Mouse (Mus musculus) left cerebral cortex, postnatal 25 days (tissue): ENCODE measurements at regions not wholly inside any gene's neighbourhood (a gene's known extent, or its start where the extent isn't known, plus 50 kb on each side); places are given as distances from the start of the nearest gene placed in this dataset.
A peak's percentile ranks its signal among the peaks of the same experiment; 100 is the strongest.

Experiments
- DNase-seq, 2 experiments: peaks; one replicate each; pipeline ENCODE4 v3.0.0; 2022; ENCODE audit warnings: low spot score in 2 of 2, mixed read lengths in 1 of 2
- intact Hi-C: fragments of 180-260 bp; cut with DNase I; formaldehyde crosslinking; loops from one replicate; pipeline ENCODE4 v1.15.1; 2025

GRCm38 (mm10) chr4:69761841-69762240 is 648.4 kb downstream of the Cdk5rap2 start:
- intact Hi-C loops: loop anchor here (1.0 to 10.0 kb wide), 9 partner anchors 130 to 810 kb away; partner anchors contain the start of gene Brinp1
- peak; percentile 24 to 85 for DNase-seq

GRCm38 (mm10) chr4:69759596-69759995 is 650.6 kb downstream of the Cdk5rap2 start:
- intact Hi-C loops: loop anchor here (5.0 kb wide), 2 partner anchors 302 to 662 kb away; no protein-coding TSS in a partner anchor
- DNase-seq: no peak

- intact Hi-C loops: loop anchor here (2.0 kb wide), 1 partner anchor 560 kb away; no protein-coding TSS in a partner anchor
- no peak for DNase-seq
These were observed 655.7 kb downstream of the Cdk5rap2 start for GRCm38 (mm10) chr4:69754567-69754966.

- intact Hi-C loops: no loop called here
- DNase-seq: peak in 1 of 2 experiments; percentile 64
These were observed 657.2 kb downstream of the Cdk5rap2 start for GRCm38 (mm10) chr4:69753086-69753485.

- intact Hi-C loops: no loop called here
- peak in 1 of 2 experiments; percentile 71 for DNase-seq
These were observed 670.3 kb downstream of the Cdk5rap2 start for GRCm38 (mm10) chr4:69739833-69740510.
